Mouse (Mus musculus) myocyte (in vitro differentiated cells): Measurements from ENCODE around the gene Pou3f1. TPM values are rescaled to one million over a fixed set of nuclear protein-coding genes. Genes with fewer than 3 reads are reported as not detected.

Source experiments
- H3K27me3 ChIP-seq: one replicate; pipeline ENCODE4 v1.6.1; 2011; ENCODE audit not compliant: control insufficient read depth, insufficient read depth, insufficient read length
- H3K36me3 ChIP-seq: one replicate; pipeline ENCODE4 v1.6.1; 2011; ENCODE audit not compliant: control insufficient read depth, insufficient read depth
- H3K4me2 ChIP-seq: one replicate; pipeline ENCODE4 v1.6.1; 2011; ENCODE audit warnings: low read depth, control low read depth
- H3K4me3 ChIP-seq: one replicate; pipeline ENCODE4 v1.5.1; 2011; ENCODE audit warnings: mild to moderate bottlenecking, control low read depth, moderate library complexity
- H3K79me2 ChIP-seq: one replicate; pipeline ENCODE4 v1.6.1; 2011; ENCODE audit not compliant: control insufficient read depth, insufficient read depth
- H3ac ChIP-seq: one replicate; pipeline ENCODE4 v1.6.1; 2011; ENCODE audit not compliant: control insufficient read depth, insufficient read length
- MYOG ChIP-seq, 3 experiments: IDR thresholded peaks; one replicate each; pipeline ENCODE4 v1.6.1; 2011; ENCODE audit warnings: control low read depth in 2 of 3, low read depth in 2 of 3, mild to moderate bottlenecking in 2 of 3; ENCODE audit not compliant: insufficient read length in 2 of 3, control insufficient read depth in 1 of 3, insufficient read depth in 1 of 3
- POLR2A ChIP-seq: IDR thresholded peaks from one replicate; pipeline ENCODE4 v1.6.1; 2011; ENCODE audit warnings: low read depth, mild to moderate bottlenecking, control low read depth, moderate library complexity; ENCODE audit not compliant: insufficient read length
- POLR2AphosphoS2 ChIP-seq: IDR thresholded peaks from one replicate; pipeline ENCODE4 v1.6.1; 2011; ENCODE audit warnings: low read depth, control low read depth; ENCODE audit not compliant: insufficient read length
- SRF ChIP-seq: IDR thresholded peaks from one replicate; pipeline ENCODE4 v1.6.1; 2011; ENCODE audit warnings: low read depth; ENCODE audit not compliant: control insufficient read depth, insufficient read length
- polyA plus RNA-seq: library from polyadenylated mRNA; unstranded; fragments of >200 nt; fragmentation: generic; extraction: Trizol; gene quantifications from one replicate; pipeline ENCODE4 v1.2.1, GENCODE M21; 2012; ENCODE audit warnings: missing spikeins

The Pou3f1 gene
- polyA plus RNA-seq, 1 experiment, result 0.01 TPM

DNA sequence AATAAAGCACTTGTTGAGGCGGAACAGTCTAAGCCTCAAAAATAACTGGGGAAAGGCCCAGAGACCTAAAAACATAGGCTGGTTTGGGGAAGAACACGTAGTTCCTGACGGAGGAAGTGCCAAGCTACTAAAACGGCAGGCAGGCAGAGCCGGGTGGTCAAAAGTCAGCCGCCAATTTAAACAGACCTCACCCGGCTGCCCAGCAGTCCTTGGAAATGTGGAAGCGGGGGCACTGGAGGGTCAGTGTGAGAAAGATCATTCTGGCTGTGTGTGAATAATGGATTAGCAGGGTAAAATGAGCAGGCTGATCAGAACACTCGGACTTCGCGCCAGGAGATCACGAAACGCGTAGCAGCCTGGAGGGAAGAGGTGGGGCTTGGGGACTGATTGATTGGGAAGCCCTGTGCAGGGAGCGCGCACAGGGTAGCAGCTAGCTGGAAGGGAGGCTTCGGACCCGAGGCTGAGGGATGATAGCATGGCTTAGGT lies 53.4 kb downstream of the Pou3f1 start:
- TF ChIP-seq SRF, result no peak
- no peak for TF ChIP-seq MYOG (IDR thresholded peaks at IDR 0.05; ENCODE audit: control insufficient read depth in 1 of 3, insufficient read depth in 1 of 3, insufficient read length in 2 of 3, low read depth in 2 of 3)
- peak; percentile 32 for TF ChIP-seq POLR2A
- TF ChIP-seq POLR2AphosphoS2, result peak; percentile 92
- peak overlapping the region; percentile 9 for H3K4me3 ChIP-seq

More for the DNA sequence above, 53.4 kb downstream of the Pou3f1 start:
- Histone ChIP-seq H3K36me3 (peaks cover 11% of the 10 kb centered on the region), H3K79me2 (peaks cover 25% of the 10 kb centered on the region), H3ac (no peak overlapping the region), H3K27me3 (no peaks in the 10 kb centered on the region), H3K4me2 (peak overlapping the region; percentile 97)

Other genes starting within 250 kb of the Pou3f1 start
- gene 3100002H09Rik, start 46.0 kb upstream of the Pou3f1 start, polyA plus RNA-seq, result not detected
- gene Utp11, start 36.8 kb downstream of the Pou3f1 start, polyA plus RNA-seq, result 36.2 TPM
- 110 TPM for gene Fhl3, start 43.9 kb downstream of the Pou3f1 start, polyA plus RNA-seq
- gene Sf3a3, start 58.0 kb downstream of the Pou3f1 start, polyA plus RNA-seq, result 41.6 TPM
- 25.1 TPM for gene Inpp5b, start 85.0 kb downstream of the Pou3f1 start, polyA plus RNA-seq
- 12.9 TPM for gene Mtf1, start 145.3 kb downstream of the Pou3f1 start, polyA plus RNA-seq
- 36.5 TPM for gene Yrdc, start 193.9 kb downstream of the Pou3f1 start, polyA plus RNA-seq
- 82.5 TPM for gene 1110065P20Rik, start 194.4 kb downstream of the Pou3f1 start, polyA plus RNA-seq
- gene Maneal, start 205.4 kb downstream of the Pou3f1 start, polyA plus RNA-seq, result not detected
- not detected for gene Epha10, start 224.1 kb downstream of the Pou3f1 start, polyA plus RNA-seq